Mouse (Mus musculus) MEL (cell line): ENCODE results near the gene Gck. TPM values are rescaled to one million over a fixed set of nuclear protein-coding genes. Genes with fewer than 3 reads are reported as not detected.

ENCODE experiments used
- DNase-seq: peaks from one replicate; pipeline ENCODE4 v3.0.0; 2011; ENCODE audit warnings: low read depth, low spot score
- H3K27ac ChIP-seq: 2 replicates; pipeline ENCODE4 v1.5.1; 2012; ENCODE audit warnings: low read depth, mild to moderate bottlenecking, control low read depth, low read length, moderate library complexity; ENCODE audit not compliant: control insufficient read depth
- H3K27me3 ChIP-seq, 2 experiments: fragments of 150-350 bp in 1 of 2; sonication (generic) in 1 of 2; 2 replicates each; pipeline ENCODE4 v1.6.1; 2012; ENCODE audit warnings: low read length in 2 of 2, mild to moderate bottlenecking in 2 of 2, improper control_type of control experiment in 1 of 2, moderate library complexity in 1 of 2; ENCODE audit not compliant: insufficient read depth in 2 of 2, control insufficient read depth in 1 of 2
- H3K36me3 ChIP-seq, 2 experiments: 2 replicates each; pipeline ENCODE4 v1.6.1; 2012 to 2014; ENCODE audit warnings: low read length in 2 of 2, improper control_type of control experiment in 1 of 2, inconsistent platforms in 1 of 2, mild to moderate bottlenecking in 1 of 2; ENCODE audit not compliant: insufficient read depth in 2 of 2, control insufficient read depth in 1 of 2
- H3K4me1 ChIP-seq, 2 experiments: fragments of 150-350 bp in 1 of 2; sonication (generic) in 1 of 2; 2 replicates each; pipeline ENCODE4 v1.6.1; 2012; ENCODE audit warnings: low read length in 2 of 2, improper control_type of control experiment in 1 of 2, mild to moderate bottlenecking in 1 of 2; ENCODE audit not compliant: insufficient read depth in 2 of 2, control insufficient read depth in 1 of 2
- H3K4me3 ChIP-seq, 2 experiments: fragments of 150-350 bp in 1 of 2; sonication (generic) in 1 of 2; 2 replicates each; pipeline ENCODE4 v1.5.1; 2012; ENCODE audit warnings: low read depth in 2 of 2, low read length in 2 of 2, mild to moderate bottlenecking in 2 of 2, moderate library complexity in 2 of 2, control low read depth in 1 of 2, improper control_type of control experiment in 1 of 2; ENCODE audit not compliant: control insufficient read depth in 1 of 2, insufficient read depth in 1 of 2
- H3K79me2 ChIP-seq: 2 replicates; pipeline ENCODE4 v1.6.1; 2012; ENCODE audit warnings: mild to moderate bottlenecking, low read length, moderate library complexity; ENCODE audit not compliant: control insufficient read depth, poor library complexity, insufficient read depth
- H3K9ac ChIP-seq: 2 replicates; pipeline ENCODE4 v1.6.1; 2012; ENCODE audit warnings: low read depth, mild to moderate bottlenecking, control low read depth, low read length, moderate library complexity; ENCODE audit not compliant: control insufficient read depth, poor library complexity, severe bottlenecking
- H3K9me3 ChIP-seq: fragments of 150-350 bp; sonication (generic); replicated peaks from 2 replicates; pipeline ENCODE4 v1.6.1; 2012; ENCODE audit warnings: mild to moderate bottlenecking, low read length, improper control_type of control experiment, moderate library complexity; ENCODE audit not compliant: insufficient read depth
- GABPA ChIP-seq: IDR thresholded peaks from 2 replicates; pipeline ENCODE4 v1.6.1; 2012; ENCODE audit warnings: low read depth, mild to moderate bottlenecking, inconsistent platforms, low read length, improper control_type of control experiment, moderate library complexity
- GATA1 ChIP-seq: IDR thresholded peaks from 2 replicates; pipeline ENCODE4 v1.6.1; 2011; ENCODE audit warnings: low read depth, low read length, improper control_type of control experiment
- HCFC1 ChIP-seq: IDR thresholded peaks from 2 replicates; pipeline ENCODE4 v1.6.1; 2012; ENCODE audit warnings: low read depth, mild to moderate bottlenecking, inconsistent platforms, low read length, improper control_type of control experiment, moderate library complexity
- JUND ChIP-seq: IDR thresholded peaks from 2 replicates; pipeline ENCODE4 v1.6.1; 2011; ENCODE audit warnings: low read depth, mild to moderate bottlenecking, improper control_type of control experiment, low read length
- KAT2A ChIP-seq: conservative IDR thresholded peaks from 2 replicates; pipeline ENCODE4 v1.6.1; 2012; ENCODE audit warnings: low read depth, low read length, improper control_type of control experiment, inconsistent platforms
- MAFK ChIP-seq: IDR thresholded peaks from 2 replicates; pipeline ENCODE4 v1.6.1; 2011; ENCODE audit warnings: low read depth, mild to moderate bottlenecking, low read length, improper control_type of control experiment, borderline replicate concordance
- MAX ChIP-seq: IDR thresholded peaks from 2 replicates; pipeline ENCODE4 v1.6.1; 2011; ENCODE audit warnings: low read length, improper control_type of control experiment
- MEF2A ChIP-seq: IDR thresholded peaks from 2 replicates; pipeline ENCODE4 v1.6.1; 2014; ENCODE audit warnings: low read depth, mild to moderate bottlenecking, inconsistent platforms, low read length, improper control_type of control experiment; ENCODE audit not compliant: poor library complexity, insufficient replicate concordance, severe bottlenecking; ENCODE audit errors: extremely low read depth
- MYB ChIP-seq: IDR thresholded peaks from 2 replicates; pipeline ENCODE4 v1.6.1; 2011; ENCODE audit warnings: mild to moderate bottlenecking, low read depth, low read length, improper control_type of control experiment
- NELFE ChIP-seq: IDR thresholded peaks from 2 replicates; pipeline ENCODE4 v1.6.1; 2011; ENCODE audit warnings: low read depth, low read length, improper control_type of control experiment
- NRF1 ChIP-seq: IDR thresholded peaks from 2 replicates; pipeline ENCODE4 v1.6.1; 2014; ENCODE audit warnings: low read depth, mild to moderate bottlenecking, inconsistent platforms, low read length, improper control_type of control experiment, moderate library complexity; ENCODE audit not compliant: poor library complexity, insufficient read depth, severe bottlenecking
- POLR2A ChIP-seq, 2 experiments: IDR thresholded peaks; 2 replicates each; pipeline ENCODE4 v1.6.1; 2011 to 2012; ENCODE audit warnings: low read length in 2 of 2, mild to moderate bottlenecking in 2 of 2, control low read depth in 1 of 2, improper control_type of control experiment in 1 of 2, low read depth in 1 of 2, moderate library complexity in 1 of 2; ENCODE audit not compliant: control insufficient read depth in 1 of 2, insufficient read depth in 1 of 2, poor library complexity in 1 of 2
- POLR2AphosphoS5 ChIP-seq: IDR thresholded peaks from 2 replicates; pipeline ENCODE4 v1.6.1; 2012; ENCODE audit warnings: low read depth, borderline replicate concordance, mild to moderate bottlenecking, inconsistent platforms, low read length, moderate library complexity, mixed read lengths
- RCOR1 ChIP-seq: IDR thresholded peaks from 2 replicates; pipeline ENCODE4 v1.6.1; 2012; ENCODE audit warnings: low read depth, mild to moderate bottlenecking, inconsistent platforms, low read length, improper control_type of control experiment
- SIN3A ChIP-seq: IDR thresholded peaks from 2 replicates; pipeline ENCODE4 v1.6.1; 2012; ENCODE audit warnings: low read length, improper control_type of control experiment, inconsistent platforms
- UBTF ChIP-seq: IDR thresholded peaks from 2 replicates; pipeline ENCODE4 v1.6.1; 2012; ENCODE audit warnings: low read depth, mild to moderate bottlenecking, inconsistent platforms, low read length, improper control_type of control experiment, moderate library complexity, borderline replicate concordance; ENCODE audit not compliant: insufficient read depth
- USF1 ChIP-seq: IDR thresholded peaks from 2 replicates; pipeline ENCODE4 v1.6.1; 2014; ENCODE audit warnings: low read depth, mild to moderate bottlenecking, inconsistent platforms, low read length, improper control_type of control experiment, moderate library complexity
- USF2 ChIP-seq, 2 experiments: IDR thresholded peaks; 2 replicates each; pipeline ENCODE4 v1.6.1; 2011 to 2012; ENCODE audit warnings: improper control_type of control experiment in 2 of 2, low read length in 2 of 2, borderline replicate concordance in 1 of 2, inconsistent platforms in 1 of 2, low read depth in 1 of 2, mild to moderate bottlenecking in 1 of 2; ENCODE audit not compliant: insufficient read depth in 1 of 2
- ZNF384 ChIP-seq: IDR thresholded peaks from 2 replicates; pipeline ENCODE4 v1.6.1; 2012; ENCODE audit warnings: low read depth, mild to moderate bottlenecking, inconsistent platforms, low read length, improper control_type of control experiment
- polyA plus RNA-seq, 2 experiments: library from polyadenylated mRNA; stranded (reverse) in 1 of 2; unstranded in 1 of 2; fragments of >175 nt in 1 of 2; fragments of >200 nt in 1 of 2; gene quantifications; 2 replicates each; pipeline versions ENCODE4 v1.2.1 to v1.2.4; 2012; ENCODE audit warnings: low replicate concordance in 2 of 2, low read depth in 1 of 2; ENCODE audit not compliant: insufficient read length in 2 of 2, insufficient read depth in 1 of 2, missing spikeins in 1 of 2
- total RNA-seq: library from RNA; depleted of rRNA; stranded (reverse); fragments of 300-350 nt; gene quantifications from 2 replicates; pipeline ENCODE4 v1.2.3, GENCODE M21; 2012

Gck gene
- total and polyA plus RNA-seq, 3 experiments: not detected

DNA sequence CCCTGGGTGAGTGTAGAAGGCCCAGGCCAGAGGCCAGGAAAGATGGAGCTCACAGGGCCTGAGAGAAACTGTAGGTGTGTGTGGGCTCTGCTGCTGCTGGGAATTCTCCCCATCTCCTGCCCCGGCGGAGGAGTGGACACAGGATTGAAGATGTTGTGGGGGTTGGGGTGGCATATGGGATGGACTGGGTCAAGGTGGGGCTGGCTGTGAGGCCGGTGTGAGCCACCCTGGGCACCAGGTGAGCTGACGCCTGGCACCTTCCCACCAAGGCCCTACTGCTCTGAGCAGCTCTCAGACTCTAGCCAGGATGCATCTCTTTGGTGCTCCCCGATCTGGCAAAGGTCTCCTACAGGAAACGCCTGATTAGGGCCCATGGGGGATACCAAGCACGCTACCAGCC lies 31.4 kb upstream of the Gck start:
- no peaks in the 10 kb centered on the region for H3K9me3 ChIP-seq
- no peak for DNase-seq
- no peaks in the 10 kb centered on the region for H3K4me1 ChIP-seq
- H3K27ac ChIP-seq: no peak overlapping the region
- no peaks in the 10 kb centered on the region; a peak in 1 of 4 replicates for H3K27me3 ChIP-seq
- no peaks in the 10 kb centered on the region for H3K36me3 ChIP-seq
- TF ChIP-seq GATA1: no peak
- no peak for TF ChIP-seq MEF2A
- TF ChIP-seq UBTF: no peak
- TF ChIP-seq MYB: no peak
- no peak for TF ChIP-seq POLR2A (IDR thresholded peaks at IDR 0.05; ENCODE audit: control insufficient read depth in 1 of 2, insufficient read depth in 1 of 2, low read depth in 1 of 2, low read length in 2 of 2, poor library complexity in 1 of 2)
- TF ChIP-seq MAFK: no peak
- TF ChIP-seq USF1: no peak
- TF ChIP-seq NELFE: no peak
- no peak overlapping the region for H3K9ac ChIP-seq
- H3K79me2 ChIP-seq: no peaks in the 10 kb centered on the region
- no peak overlapping the region for H3K4me3 ChIP-seq

DNA sequence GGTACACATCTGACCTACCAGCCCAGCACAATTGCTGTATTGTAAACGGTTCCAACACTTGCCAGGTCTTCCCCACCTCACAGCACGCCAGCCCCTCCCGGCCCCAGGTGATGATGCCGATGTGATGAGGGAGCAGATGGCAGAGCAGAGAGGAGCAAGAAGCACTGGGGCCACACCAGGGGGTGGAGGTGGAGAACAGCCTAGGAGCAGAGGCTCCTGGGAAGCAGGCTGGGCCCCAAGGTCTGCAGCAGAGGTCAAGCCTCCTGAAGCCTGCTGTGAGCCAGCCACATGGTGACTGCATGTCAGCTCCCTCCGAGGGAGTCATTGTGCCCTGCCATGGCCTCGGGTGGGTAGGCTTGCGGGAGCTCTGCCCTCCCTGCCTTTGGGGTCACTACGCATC lies 30.7 kb upstream of the Gck start:
- no peaks in the 10 kb centered on the region for H3K9me3 ChIP-seq
- H3K79me2 ChIP-seq: no peaks in the 10 kb centered on the region
- no peak overlapping the region for H3K27ac ChIP-seq
- no peak overlapping the region for H3K4me3 ChIP-seq
- no peaks in the 10 kb centered on the region for H3K4me1 ChIP-seq
- no peak overlapping the region for H3K9ac ChIP-seq
- no peaks in the 10 kb centered on the region for H3K36me3 ChIP-seq
- no peaks in the 10 kb centered on the region for H3K27me3 ChIP-seq
- no peak for TF ChIP-seq UBTF
- no peak for TF ChIP-seq HCFC1
- no peak for TF ChIP-seq SIN3A
- no peak for TF ChIP-seq POLR2AphosphoS5
- TF ChIP-seq GABPA: no peak
- no peak for TF ChIP-seq RCOR1
- no peak for TF ChIP-seq USF2 (IDR thresholded peaks at IDR 0.05; ENCODE audit: borderline replicate concordance in 1 of 2, insufficient read depth in 1 of 2, low read depth in 1 of 2, low read length in 2 of 2)
- TF ChIP-seq KAT2A: no peak
- TF ChIP-seq ZNF384: no peak
- TF ChIP-seq POLR2A (IDR thresholded peaks at IDR 0.05; ENCODE audit: control insufficient read depth in 1 of 2, insufficient read depth in 1 of 2, low read depth in 1 of 2, low read length in 2 of 2, poor library complexity in 1 of 2): no peak
- no peak for TF ChIP-seq JUND
- TF ChIP-seq MAX: no peak
- TF ChIP-seq MAFK: no peak
- TF ChIP-seq GATA1: no peak
- TF ChIP-seq NRF1: no peak
- DNase-seq: no peak
